Mouse (Mus musculus): Measurements from ENCODE around the gene Sh2b3. TPM values are rescaled to one million over a fixed set of nuclear protein-coding genes. Genes with fewer than 3 reads are reported as not detected.

Gene Sh2b3
- polyA plus RNA-seq (2016; fragmentation: Nextera tagmentation; extraction: Ambion mirVana), result 7.1 and 7.4 TPM in 2 replicates

DNA sequence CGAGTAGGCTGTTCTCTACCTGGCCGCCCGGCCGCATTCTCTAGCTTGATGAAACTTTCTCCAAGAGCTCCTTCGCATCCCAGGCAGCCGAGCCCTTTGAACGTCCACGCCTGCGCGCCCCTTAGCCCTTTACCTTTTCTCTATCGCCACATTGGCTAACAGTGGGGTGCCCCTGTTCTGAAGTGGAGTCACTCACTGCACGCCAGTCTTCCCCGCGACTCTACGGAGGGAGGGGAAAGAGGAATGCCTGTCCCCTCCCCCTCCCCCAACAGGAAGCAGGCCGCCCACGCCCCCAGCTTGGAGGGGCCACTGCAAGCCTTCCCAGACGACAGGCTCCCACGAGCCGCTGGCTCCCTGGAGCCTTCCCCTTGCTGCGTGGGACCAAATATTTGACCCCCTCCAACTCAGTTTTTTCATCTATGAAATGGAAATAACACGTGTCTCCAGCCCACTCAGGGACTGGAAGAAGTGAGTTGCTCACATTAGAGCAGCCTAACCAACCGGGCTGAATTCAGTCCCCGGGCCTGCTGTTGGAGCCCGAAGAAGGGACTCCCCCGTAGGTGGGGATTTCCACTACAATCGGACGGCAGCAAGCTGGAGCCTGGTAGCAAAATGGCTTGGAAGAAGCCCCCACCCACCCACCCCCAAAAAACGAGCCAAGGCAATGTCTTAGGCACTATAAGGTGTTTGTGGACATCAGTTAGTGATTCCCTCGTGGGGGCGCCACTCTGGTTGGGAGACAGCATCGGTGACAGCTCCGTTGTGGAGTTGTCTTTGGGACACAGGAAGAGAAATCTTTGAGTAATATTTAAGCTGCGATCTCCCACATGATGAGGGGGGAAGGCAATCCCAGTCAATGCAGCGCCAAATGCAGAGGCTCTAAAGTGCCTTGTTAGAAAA is at the start of gene Sh2b3:
Gene Sh2b3, minus strand, starts transcription at position 206 of the 900 bp plus-strand sequence.
- Histone ChIP-seq H3K27ac (peak within 1 kb of the TSS; percentile 50; the same call in 1 of the 2 replicates), H3K36me3 (replicated peaks) (no peaks in the 10 kb centered on the region), H3K4me1 (peaks cover 68% of the 10 kb centered on the region), H3K9ac (peak within 1 kb of the TSS; percentile 74), H3K27me3 (peaks cover 78% of the 10 kb centered on the region), H3K4me3 (replicated peaks) (peak within 1 kb of the TSS; percentile 68), H3K9me3 (no peaks in the 10 kb centered on the region), H3K4me2 (peak within 1 kb of the TSS; percentile 90)
- WGBS, result under 1% methylated on average over 35 of the region's 35 CpGs
- ATAC-seq (ENCODE audit: low FRiP score), result no peak; the same call in 1 of the 2 replicates

DNA sequence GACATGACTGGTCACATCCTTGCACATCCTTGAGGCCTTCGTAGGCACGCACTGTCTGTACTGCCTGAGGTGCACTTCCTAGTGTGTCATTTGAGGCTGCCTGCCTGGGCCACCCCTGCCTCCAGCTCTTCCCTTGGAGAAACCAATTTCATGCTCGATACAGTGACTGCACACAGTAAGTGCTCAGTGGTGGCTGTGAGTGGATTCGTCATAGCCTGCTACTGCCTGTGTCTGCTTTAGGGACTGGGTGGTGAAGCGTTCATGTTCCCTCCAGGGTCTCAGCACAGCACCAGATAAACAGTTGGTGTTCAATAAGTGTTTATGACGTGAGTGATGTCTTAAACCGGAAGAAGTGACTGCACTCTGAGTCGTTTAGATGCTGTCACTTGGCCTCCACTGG is 45.9 kb upstream of the Sh2b3 start:
- H3K4me2 ChIP-seq, result no peak overlapping the region
- no peak overlapping the region for H3K9ac ChIP-seq
- peaks cover 11% of the 10 kb centered on the region; the same call in 1 of the 2 replicates for H3K36me3 ChIP-seq (replicated peaks)
- H3K4me3 ChIP-seq (replicated peaks), result no peak overlapping the region
- H3K27ac ChIP-seq, result no peak overlapping the region
- H3K4me1 ChIP-seq, result 0 out of 2 replicates have a peak, but pooled peaks cover 2% of the 10 kb centered on the region
- ATAC-seq (ENCODE audit: low FRiP score), result no peak
- peaks cover 6% of the 10 kb centered on the region; the same call in 1 of the 2 replicates for H3K9me3 ChIP-seq
- 86% methylated on average over 8 of the region's 8 CpGs for whole genome bisulfite sequencing
- peaks cover 14% of the 10 kb centered on the region; the same call in 1 of the 2 replicates for H3K27me3 ChIP-seq

DNA sequence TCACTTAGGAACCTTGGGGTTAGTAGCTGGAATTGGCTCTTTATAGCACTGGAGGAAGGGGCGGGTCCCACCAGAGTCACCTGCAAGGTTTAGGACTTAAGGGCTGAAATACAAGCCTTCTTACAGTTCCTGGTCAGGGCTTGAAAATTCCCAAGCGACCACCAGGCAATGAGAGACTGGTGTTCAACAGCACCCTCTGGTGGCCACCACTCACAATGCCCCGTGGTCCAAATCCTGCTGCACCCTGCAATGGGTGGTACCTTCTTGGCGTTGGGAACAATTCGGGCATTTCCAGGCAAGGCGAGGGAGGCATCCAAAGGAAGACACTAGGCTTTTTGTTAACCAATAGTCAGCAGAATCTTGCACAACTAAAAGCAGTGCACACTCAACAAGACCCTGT is 41.8 kb upstream of the Sh2b3 start:
- ATAC-seq (ENCODE audit: low FRiP score), result no peak
- Histone ChIP-seq H3K27ac (no peak overlapping the region), H3K4me1 (peaks cover 5% of the 10 kb centered on the region; the same call in 1 of the 2 replicates), H3K9me3 (no peaks in the 10 kb centered on the region), H3K36me3 (replicated peaks) (peaks cover 17% of the 10 kb centered on the region; the same call in 1 of the 2 replicates), H3K4me3 (replicated peaks) (no peak overlapping the region), H3K27me3 (peaks cover 22% of the 10 kb centered on the region; the same call in 1 of the 2 replicates), H3K4me2 (no peak overlapping the region), H3K9ac (no peak overlapping the region)
- WGBS, result 62% methylated on average over 6 of the region's 6 CpGs

DNA sequence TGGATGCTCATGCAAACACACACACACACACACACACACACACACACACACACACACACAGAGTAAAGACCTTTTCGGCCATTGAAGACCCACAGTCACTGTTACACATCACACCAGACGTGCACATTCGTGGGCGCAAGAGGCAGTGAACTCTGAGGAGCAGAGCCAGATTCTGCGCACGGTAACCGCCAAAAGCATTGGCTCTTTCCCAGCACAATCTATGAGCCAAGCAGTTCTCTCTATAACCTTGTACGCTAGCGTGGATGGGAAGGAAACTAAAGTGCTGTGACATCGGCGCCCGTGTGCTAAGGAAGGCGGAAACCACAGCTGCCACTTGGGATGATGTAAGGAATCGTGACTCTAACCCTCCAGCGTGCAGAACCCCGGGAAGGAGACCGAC is 41.3 kb upstream of the Sh2b3 start:
- Histone ChIP-seq H3K4me2 (no peak overlapping the region), H3K4me1 (peaks cover 3% of the 10 kb centered on the region; the same call in 1 of the 2 replicates), H3K36me3 (replicated peaks) (peaks cover 17% of the 10 kb centered on the region; the same call in 1 of the 2 replicates), H3K9ac (no peak overlapping the region), H3K4me3 (replicated peaks) (no peak overlapping the region), H3K9me3 (no peaks in the 10 kb centered on the region), H3K27ac (no peak overlapping the region), H3K27me3 (peaks cover 25% of the 10 kb centered on the region; the same call in 1 of the 2 replicates)
- 87% methylated on average over 17 of the region's 17 CpGs for WGBS
- no peak for ATAC-seq (ENCODE audit: low FRiP score)

DNA sequence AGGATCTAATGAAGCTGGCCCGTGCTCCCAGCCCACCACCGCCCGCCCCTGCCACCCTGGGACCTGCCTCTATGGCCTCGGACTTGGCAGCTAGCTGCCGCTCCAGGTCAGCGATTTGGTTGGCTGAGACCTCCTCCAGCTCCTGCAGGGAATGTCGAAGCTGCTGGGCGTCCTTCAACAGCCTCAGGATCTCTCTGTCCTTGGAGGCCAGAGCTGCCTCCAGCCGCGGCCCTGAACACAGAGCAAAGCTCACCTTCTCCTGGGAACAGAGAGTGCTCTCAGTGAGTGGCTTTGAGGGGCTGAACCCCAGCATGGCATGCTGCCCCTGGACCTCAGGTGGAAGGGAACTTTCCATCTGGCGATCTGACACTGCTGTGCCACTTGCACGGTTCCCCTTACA is 39.5 kb upstream of the Sh2b3 start:
- Histone ChIP-seq H3K27me3 (peaks cover 20% of the 10 kb centered on the region; the same call in 1 of the 2 replicates), H3K9ac (no peak overlapping the region), H3K4me3 (replicated peaks) (no peak overlapping the region), H3K36me3 (replicated peaks) (peaks cover 20% of the 10 kb centered on the region; the same call in 1 of the 2 replicates), H3K4me1 (peaks cover 3% of the 10 kb centered on the region; the same call in 1 of the 2 replicates), H3K9me3 (no peaks in the 10 kb centered on the region), H3K4me2 (no peak overlapping the region), H3K27ac (no peak overlapping the region)
- ATAC-seq (ENCODE audit: low FRiP score), result no peak
- 84% methylated on average over 12 of the region's 12 CpGs for WGBS

DNA sequence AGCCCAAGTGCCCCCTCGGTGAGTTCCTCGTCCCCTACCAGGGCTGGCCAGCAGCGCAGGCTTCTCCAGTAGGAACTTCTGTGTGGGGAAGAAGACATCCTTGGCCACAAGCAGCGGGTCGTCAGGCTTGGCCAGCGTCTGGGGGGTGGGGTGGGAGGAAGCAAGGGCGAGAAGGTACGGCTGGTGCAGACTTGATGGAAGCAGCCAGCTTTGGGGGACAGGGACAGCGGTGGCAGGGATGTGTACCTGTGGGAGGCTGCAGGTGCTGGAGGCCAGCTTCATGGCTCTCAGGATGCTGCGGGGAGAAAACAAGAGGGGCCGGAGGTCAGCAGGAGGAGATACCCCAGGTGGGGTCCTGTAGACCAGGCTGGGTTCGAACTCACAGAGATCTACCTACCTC is 37.6 kb upstream of the Sh2b3 start:
- no peaks in the 10 kb centered on the region for H3K9me3 ChIP-seq
- peaks cover 3% of the 10 kb centered on the region; the same call in 1 of the 2 replicates for H3K4me1 ChIP-seq
- no peak for ATAC-seq (ENCODE audit: low FRiP score)
- H3K4me2 ChIP-seq, result no peak overlapping the region
- H3K27me3 ChIP-seq, result peaks cover 20% of the 10 kb centered on the region; the same call in 1 of the 2 replicates
- WGBS, result 91% methylated on average over 12 of the region's 12 CpGs
- H3K36me3 ChIP-seq (replicated peaks), result peaks cover 20% of the 10 kb centered on the region; the same call in 1 of the 2 replicates
- no peak overlapping the region for H3K4me3 ChIP-seq (replicated peaks)
- H3K9ac ChIP-seq, result no peak overlapping the region
- no peak overlapping the region for H3K27ac ChIP-seq

DNA sequence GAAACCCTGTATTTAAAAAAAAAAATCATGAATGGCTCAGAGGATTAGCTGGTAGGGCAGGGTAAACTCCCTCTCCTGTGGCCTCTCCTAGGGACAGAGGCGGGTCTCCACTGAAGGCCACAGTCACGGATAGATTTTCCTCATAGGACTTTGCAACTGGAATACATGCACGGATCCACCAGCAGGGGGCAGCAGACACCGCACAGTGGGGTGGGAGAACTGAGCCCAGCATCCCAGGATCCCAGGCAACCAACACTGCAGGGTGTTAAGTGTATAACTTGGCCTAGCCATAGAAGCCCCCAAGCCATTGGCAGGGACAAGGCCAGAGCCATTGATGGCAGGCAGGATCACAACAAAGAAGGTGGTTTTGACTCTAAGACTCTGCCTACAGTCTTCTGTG is 34.7 kb upstream of the Sh2b3 start:
- Histone ChIP-seq H3K4me1 (no peaks in the 10 kb centered on the region), H3K27me3 (peaks cover 16% of the 10 kb centered on the region; the same call in 1 of the 2 replicates), H3K9ac (no peak overlapping the region), H3K9me3 (no peaks in the 10 kb centered on the region), H3K4me3 (replicated peaks) (no peak overlapping the region), H3K36me3 (replicated peaks) (peaks cover 24% of the 10 kb centered on the region; the same call in 1 of the 2 replicates), H3K4me2 (no peak overlapping the region), H3K27ac (no peak overlapping the region)
- peak; percentile 75 for ATAC-seq (ENCODE audit: low FRiP score)
- WGBS, result 6% methylated on average over 4 of the region's 4 CpGs

DNA sequence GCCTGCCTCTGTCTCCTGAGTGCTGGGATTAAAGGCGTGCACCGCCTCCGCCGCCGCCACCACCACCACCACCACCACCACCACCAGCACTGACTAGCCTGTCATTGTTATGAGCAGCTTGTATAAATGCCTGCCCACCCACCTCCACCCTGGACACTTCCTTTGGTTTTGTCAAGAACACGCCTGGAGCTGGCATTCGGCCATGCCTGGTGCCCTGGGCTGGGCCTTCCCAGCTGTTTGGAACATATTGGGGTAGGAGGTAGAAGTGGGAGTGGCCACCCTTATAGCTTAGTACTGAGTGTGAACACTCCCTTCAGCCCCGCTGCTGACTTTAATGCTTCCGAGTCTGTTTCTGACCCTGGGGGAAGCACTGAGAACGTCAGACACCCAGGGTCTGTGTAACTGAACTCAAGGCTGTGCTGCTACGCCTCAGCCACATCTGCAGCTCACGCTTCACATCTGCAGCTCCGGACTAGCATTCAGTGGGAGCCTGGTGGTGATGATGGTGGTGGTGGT is 34.1 kb upstream of the Sh2b3 start:
- no peak for ATAC-seq (ENCODE audit: low FRiP score)
- H3K4me2 ChIP-seq, result no peak overlapping the region
- H3K27me3 ChIP-seq, result peaks cover 11% of the 10 kb centered on the region; the same call in 1 of the 2 replicates
- no peak overlapping the region for H3K27ac ChIP-seq
- no peaks in the 10 kb centered on the region for H3K9me3 ChIP-seq
- no peaks in the 10 kb centered on the region for H3K4me1 ChIP-seq
- 91% methylated on average over 13 of the region's 13 CpGs for WGBS
- peaks cover 20% of the 10 kb centered on the region; the same call in 1 of the 2 replicates for H3K36me3 ChIP-seq (replicated peaks)
- H3K4me3 ChIP-seq (replicated peaks), result no peak overlapping the region
- H3K9ac ChIP-seq, result no peak overlapping the region

DNA sequence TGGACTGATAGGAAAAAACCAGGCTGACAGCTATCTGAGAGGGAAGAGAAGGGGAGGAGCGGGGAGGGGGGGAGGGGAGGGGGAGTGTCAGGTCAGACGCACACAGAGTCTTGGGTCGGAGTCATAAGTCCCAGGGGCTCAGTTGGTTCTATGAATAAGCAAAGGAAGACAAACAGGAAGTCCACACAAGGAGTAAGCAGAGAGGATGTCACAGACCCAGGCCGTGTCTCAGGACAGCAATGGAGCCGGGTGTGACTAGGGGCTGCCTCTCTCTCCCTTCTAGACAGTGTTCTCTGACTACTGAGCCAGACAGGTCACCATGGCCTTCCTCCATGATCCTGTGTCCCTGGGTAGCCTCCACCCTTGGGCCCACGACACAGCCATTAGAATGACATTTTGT is 33.4 kb upstream of the Sh2b3 start:
- Histone ChIP-seq H3K36me3 (replicated peaks) (peaks cover 13% of the 10 kb centered on the region; the same call in 1 of the 2 replicates), H3K4me3 (replicated peaks) (no peak overlapping the region), H3K4me1 (no peaks in the 10 kb centered on the region), H3K27ac (no peak overlapping the region), H3K9ac (no peak overlapping the region), H3K9me3 (no peaks in the 10 kb centered on the region), H3K4me2 (no peak overlapping the region), H3K27me3 (peaks cover 11% of the 10 kb centered on the region; the same call in 1 of the 2 replicates)
- no peak for ATAC-seq (ENCODE audit: low FRiP score)
- 87% methylated on average over 6 of the region's 6 CpGs for WGBS

DNA sequence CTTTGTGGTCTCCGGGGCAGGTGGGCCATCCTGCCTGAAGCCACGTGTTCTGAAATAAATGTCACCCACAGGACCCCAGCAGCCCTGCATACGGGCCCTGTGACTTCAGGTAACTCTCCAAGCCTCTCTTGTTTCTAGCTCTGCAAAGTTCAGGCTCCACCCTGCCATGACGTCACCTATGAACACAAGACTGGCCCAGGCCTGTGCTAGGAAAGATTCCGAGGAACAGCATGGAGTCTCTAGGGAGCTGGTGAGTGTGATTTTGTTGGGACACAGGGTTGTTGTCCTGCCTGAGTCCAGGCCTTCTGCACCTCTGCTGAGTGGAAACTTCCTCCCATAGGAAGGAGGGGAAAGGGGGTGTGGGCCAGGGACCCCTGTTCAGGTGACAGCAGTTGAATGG is 30.5 kb upstream of the Sh2b3 start:
- Histone ChIP-seq H3K9me3 (no peaks in the 10 kb centered on the region), H3K4me2 (no peak overlapping the region), H3K4me1 (0 out of 2 replicates have a peak, but pooled peaks cover 6% of the 10 kb centered on the region), H3K4me3 (replicated peaks) (no peak overlapping the region), H3K27me3 (no peaks in the 10 kb centered on the region), H3K36me3 (replicated peaks) (0 out of 2 replicates have a peak, but pooled peaks cover 7% of the 10 kb centered on the region), H3K9ac (no peak overlapping the region), H3K27ac (no peak overlapping the region)
- 67% methylated on average over 5 of the region's 5 CpGs for WGBS
- ATAC-seq (ENCODE audit: low FRiP score), result no peak

DNA sequence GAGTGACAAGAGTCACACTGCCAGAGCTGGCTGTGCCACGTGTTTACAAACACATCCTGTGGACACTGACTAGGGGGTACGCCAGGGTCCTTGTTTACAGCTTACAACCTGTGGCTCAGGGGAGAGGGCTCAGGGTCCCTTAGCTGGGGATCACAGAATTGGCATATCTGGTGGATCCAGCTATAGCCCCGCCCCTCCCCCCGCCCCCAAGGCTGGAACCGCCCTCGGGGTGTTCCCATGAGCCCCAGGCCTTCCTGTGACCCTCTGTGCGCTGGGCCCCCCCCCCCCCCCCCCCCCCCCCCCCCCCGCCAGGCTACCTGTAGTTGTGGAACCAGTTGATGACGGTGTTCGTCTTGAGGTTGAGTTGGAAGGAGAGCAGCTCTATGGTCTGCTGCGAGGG is 26.9 kb upstream of the Sh2b3 start:
- Histone ChIP-seq H3K36me3 (replicated peaks) (peaks cover 15% of the 10 kb centered on the region), H3K9ac (no peak overlapping the region), H3K27ac (no peak overlapping the region), H3K4me3 (replicated peaks) (no peak overlapping the region), H3K4me1 (0 out of 2 replicates have a peak, but pooled peaks cover 6% of the 10 kb centered on the region), H3K4me2 (peak overlapping the region; percentile 24; the same call in 1 of the 2 replicates), H3K9me3 (peaks cover 6% of the 10 kb centered on the region; the same call in 1 of the 2 replicates), H3K27me3 (no peaks in the 10 kb centered on the region)
- WGBS, result 20% methylated on average over 9 of the region's 11 CpGs
- ATAC-seq (ENCODE audit: low FRiP score), result no peak

DNA sequence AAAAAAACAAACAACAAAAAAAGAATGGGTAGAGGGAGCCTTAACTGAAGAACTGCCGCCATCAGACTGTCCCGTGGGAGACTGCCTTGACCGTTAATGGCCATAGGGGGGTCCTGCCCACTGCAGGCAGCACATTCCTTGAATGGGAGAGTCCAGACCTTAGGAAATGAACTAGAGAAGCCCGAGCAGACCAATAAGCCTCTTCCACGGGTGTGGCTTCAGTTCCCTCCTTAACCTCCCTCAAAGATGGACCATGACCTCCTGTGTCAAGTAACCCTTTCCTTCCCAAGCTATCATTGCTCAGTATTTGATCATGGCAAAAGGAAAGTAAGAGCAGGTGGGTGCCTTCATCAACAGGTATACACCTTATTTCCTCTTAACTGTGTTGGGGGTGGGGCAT is 24.5 kb upstream of the Sh2b3 start:
- H3K27me3 ChIP-seq, result no peaks in the 10 kb centered on the region
- peaks cover 6% of the 10 kb centered on the region; the same call in 1 of the 2 replicates for H3K9me3 ChIP-seq
- no peak overlapping the region for H3K4me2 ChIP-seq
- no peak overlapping the region for H3K4me3 ChIP-seq (replicated peaks)
- H3K36me3 ChIP-seq (replicated peaks), result peaks cover 17% of the 10 kb centered on the region
- H3K9ac ChIP-seq, result no peak overlapping the region
- H3K27ac ChIP-seq, result no peak overlapping the region
- ATAC-seq (ENCODE audit: low FRiP score), result no peak
- WGBS, result 68% methylated on average over 5 of the region's 5 CpGs
- H3K4me1 ChIP-seq, result 0 out of 2 replicates have a peak, but pooled peaks cover 6% of the 10 kb centered on the region

Data from forebrain, embryonic 12.5 days (tissue).